Mouse (Mus musculus) liver, postnatal 0 days (tissue): ENCODE data around the gene Dnmt3c. TPM values are rescaled to one million over a fixed set of nuclear protein-coding genes. Genes with fewer than 3 reads are reported as not detected.
"Not testable (repeated sequence)": the region's sequence is repeated elsewhere in the genome, so short reads cannot be mapped to it uniquely, and the experiment has no call there.

ENCODE experiments used
- ATAC-seq: fragments of 200-750 bp; cut with Nextera tagmentation; 2 replicates; pipeline ENCODE4 v1.8.0; 2017; ENCODE audit warnings: mild to moderate bottlenecking, moderate library complexity
- DNase-seq: peaks from one replicate; pipeline ENCODE4 v3.0.0-alpha.2; 2016
- H3K27ac ChIP-seq: fragments of 300-500 bp; sonication (generic); 2 replicates; pipeline ENCODE4 v1.5.1; 2014; ENCODE audit warnings: antibody characterized with exemption, moderate library complexity, mild to moderate bottlenecking, low read depth
- H3K27me3 ChIP-seq: fragments of 300-500 bp; sonication (generic); 2 replicates; pipeline ENCODE4 v1.6.1; 2014; ENCODE audit warnings: low read length, control low read depth, mixed read lengths; ENCODE audit not compliant: insufficient read depth
- H3K36me3 ChIP-seq: fragments of 300-500 bp; sonication (generic); replicated peaks from 2 replicates; pipeline ENCODE4 v1.6.1; 2014; ENCODE audit warnings: mild to moderate bottlenecking, control low read depth, low read length, moderate library complexity, mixed read lengths; ENCODE audit not compliant: insufficient read depth
- H3K4me1 ChIP-seq: fragments of 300-500 bp; sonication (generic); 2 replicates; pipeline ENCODE4 v1.6.1; 2014; ENCODE audit warnings: antibody characterized with exemption, mild to moderate bottlenecking, control low read depth; ENCODE audit not compliant: insufficient read depth
- H3K4me2 ChIP-seq: fragments of 300-500 bp; sonication (generic); 2 replicates; pipeline ENCODE4 v1.6.1; 2014; ENCODE audit warnings: low read depth, mild to moderate bottlenecking, low read length, moderate library complexity, mixed read lengths
- H3K4me3 ChIP-seq: fragments of 300-500 bp; sonication (generic); 2 replicates; pipeline ENCODE4 v1.5.1; 2014; ENCODE audit warnings: low read depth, low read length
- H3K9ac ChIP-seq: fragments of 300-500 bp; sonication (generic); replicated peaks from 2 replicates; pipeline ENCODE4 v1.6.1; 2014; ENCODE audit warnings: mild to moderate bottlenecking, moderate library complexity
- H3K9me3 ChIP-seq: fragments of 300-500 bp; sonication (generic); 2 replicates; pipeline ENCODE4 v1.6.1; 2016; ENCODE audit warnings: mild to moderate bottlenecking, control low read depth, low read length, mixed read lengths
- CTCF ChIP-seq: sonication (generic); IDR thresholded peaks from 2 replicates; pipeline ENCODE4 v1.5.1; 2016; ENCODE audit warnings: antibody characterized with exemption, low read depth
- EP300 ChIP-seq: IDR thresholded peaks from 2 replicates; pipeline ENCODE4 v1.6.1; 2016; ENCODE audit warnings: antibody characterized with exemption, low read depth, mild to moderate bottlenecking
- WGBS: fragments of 180-500 bp; shearing (Covaris S2); extraction: QIAGEN DNeasy Blood & Tissue Kit; methylation state at CpG from one replicate; pipeline ENCODE4 v1.1.7; 2014; ENCODE audit not compliant: insufficient replicate concordance; 5-methylcytosine and 5-hydroxymethylcytosine counted together
- polyA plus RNA-seq: library from polyadenylated mRNA; unstranded; fragments of >200 nt; fragmentation: Nextera tagmentation; extraction: Ambion mirVana; gene quantifications from 2 replicates; pipeline ENCODE4 v1.2.1, GENCODE M21; 2015

Gene Dnmt3c
- polyA plus RNA-seq, 1 experiment from 2014 or later: 0.46 TPM

GRCm38 (mm10) chr2:153710701-153711330 lies 14.4 kb downstream of the Dnmt3c start:
- Histone ChIP-seq H3K4me3 (no peak overlapping the region), H3K36me3 (no peaks in the 10 kb centered on the region), H3K4me2 (no peak overlapping the region), H3K4me1 (peaks cover 9% of the 10 kb centered on the region), H3K27ac (no peak overlapping the region), H3K9ac (no peak overlapping the region), H3K9me3 (no peaks in the 10 kb centered on the region), H3K27me3 (no peaks in the 10 kb centered on the region)
- no peak for TF ChIP-seq EP300
- TF ChIP-seq CTCF: peak; percentile 85
- peak; percentile 36 for DNase-seq
- peak; percentile 38; the same call in 1 of the 2 replicates for ATAC-seq
- WGBS: 44% methylated on average over 8 of the region's 8 CpGs

- no peak overlapping the region for H3K4me2 ChIP-seq
- TF ChIP-seq CTCF (no peak), EP300 (peak; percentile 15; the same call in 1 of the 2 replicates)
- H3K9ac ChIP-seq: no peak overlapping the region
- no peaks in the 10 kb centered on the region for H3K9me3 ChIP-seq
- no peaks in the 10 kb centered on the region for H3K27me3 ChIP-seq
- H3K27ac ChIP-seq: 0 out of 2 replicates have a peak overlapping the region, but pooled peaks have one; percentile 4
- no peak overlapping the region for H3K4me3 ChIP-seq
- DNase-seq: no peak
- no peaks in the 10 kb centered on the region for H3K36me3 ChIP-seq
- ATAC-seq: peak; percentile 82
- peaks cover 9% of the 10 kb centered on the region for H3K4me1 ChIP-seq
- WGBS: 52% methylated on average over 3 of the region's 3 CpGs
Measured at GRCm38 (mm10) chr2:153712646-153713091, 16.2 kb downstream of the Dnmt3c start.

GRCm38 (mm10) chr2:153713227-153713626 lies 16.8 kb downstream of the Dnmt3c start:
- H3K4me1 ChIP-seq: peaks cover 9% of the 10 kb centered on the region
- H3K36me3 ChIP-seq: no peaks in the 10 kb centered on the region
- no peaks in the 10 kb centered on the region for H3K9me3 ChIP-seq
- 0 out of 2 replicates have a peak overlapping the region, but pooled peaks have one; percentile 4 for H3K27ac ChIP-seq
- ATAC-seq: peak; percentile 35
- no peaks in the 10 kb centered on the region for H3K27me3 ChIP-seq
- 53% methylated on average over 4 of the region's 4 CpGs for WGBS
- no peak for TF ChIP-seq CTCF
- no peak; the same call in 1 of the 2 replicates for TF ChIP-seq EP300
- H3K9ac ChIP-seq: no peak overlapping the region
- no peak overlapping the region; the same call in 1 of the 2 replicates for H3K4me2 ChIP-seq
- peak; percentile 52 for DNase-seq
- no peak overlapping the region for H3K4me3 ChIP-seq

- H3K27ac ChIP-seq, H3K4me2 ChIP-seq, H3K9ac ChIP-seq, H3K27me3 ChIP-seq, DNase-seq, H3K4me3 ChIP-seq, H3K4me1 ChIP-seq, H3K36me3 ChIP-seq, H3K9me3 ChIP-seq: not testable (repeated sequence)
- peak; percentile 84 for ATAC-seq
- 37% methylated on average over 3 of the region's 3 CpGs for WGBS
Measured at GRCm38 (mm10) chr2:153717861-153718260, 21.4 kb downstream of the Dnmt3c start.

- DNase-seq (no peak), ATAC-seq (no peak)
- no peak overlapping the region for H3K9ac ChIP-seq
- TF ChIP-seq EP300: no peak
- TF ChIP-seq CTCF: no peak
- WGBS: 57% methylated on average over 1 of the region's 1 CpGs
- no peaks in the 10 kb centered on the region for H3K36me3 ChIP-seq
- H3K9me3 ChIP-seq: no peaks in the 10 kb centered on the region
- no peak overlapping the region for H3K4me3 ChIP-seq
- 0 out of 2 replicates have a peak, but pooled peaks cover 2% of the 10 kb centered on the region for H3K4me1 ChIP-seq
- no peak overlapping the region for H3K27ac ChIP-seq
- H3K27me3 ChIP-seq: no peaks in the 10 kb centered on the region
- H3K4me2 ChIP-seq: no peak overlapping the region
Measured at GRCm38 (mm10) chr2:153723098-153723497, 26.6 kb downstream of the Dnmt3c start.

GRCm38 (mm10) chr2:153724424-153724823 lies 28.0 kb downstream of the Dnmt3c start:
- no peaks in the 10 kb centered on the region for H3K36me3 ChIP-seq

More at GRCm38 (mm10) chr2:153724424-153724823, 28.0 kb downstream of the Dnmt3c start:
- Histone ChIP-seq H3K27ac (no peak overlapping the region), H3K4me1 (0 out of 2 replicates have a peak, but pooled peaks cover 2% of the 10 kb centered on the region), H3K9ac (no peak overlapping the region), H3K27me3 (no peaks in the 10 kb centered on the region), H3K4me3 (no peak overlapping the region), H3K4me2 (no peak overlapping the region), H3K9me3 (no peaks in the 10 kb centered on the region)
- ATAC-seq (peak; percentile 90), DNase-seq (no peak)
- TF ChIP-seq CTCF (no peak), EP300 (peak; percentile 55; the same call in 1 of the 2 replicates)
- WGBS: 51% methylated on average over 2 of the region's 2 CpGs
